Mouse (Mus musculus) erythroblast, adult 5-6 weeks (primary cell): ENCODE data around the gene Ydjc. TPM values are rescaled to one million over a fixed set of nuclear protein-coding genes. Genes with fewer than 3 reads are reported as not detected.

Experiments used
- ATAC-seq: replicated peaks from 2 replicates; pipeline ENCODE4 v1.8.0; 2016; ENCODE audit warnings: moderate number of reproducible peaks, mild to moderate bottlenecking, moderate TSS enrichment, inconsistent platforms; ENCODE audit not compliant: poor library complexity, low FRiP score, severe bottlenecking
- total RNA-seq, 2 experiments: library from RNA; stranded (forward) in 1 of 2; stranded (reverse) in 1 of 2; fragments of 150-400 nt in 1 of 2; fragments of 200-764, 138-1000 nt in 1 of 2; gene quantifications; 2 replicates each; pipeline versions ENCODE4 v1.2.3 to v1.2.4; 2015 to 2017; ENCODE audit warnings: low replicate concordance in 2 of 2

The Ydjc gene
- total RNA-seq, 2 experiments from 2014 or later = 0.58 to 2.6 TPM

GRCm38 (mm10) chr16:17208389-17209361 is 64.3 kb downstream of the Ydjc start, which contains the start of gene Rimbp3:
TSS of gene Rimbp3 (plus strand) at chr16:17208603.
- peak; percentile 67 for ATAC-seq

- ATAC-seq = no peak
Measured at GRCm38 (mm10) chr16:17209404-17209960, 65.1 kb downstream of the Ydjc start.

Other genes with a start within 250 kb of the Ydjc start
- gene Ppm1f, start 248.2 kb upstream of the Ydjc start, total RNA-seq (2015; ENCODE audit: low replicate concordance) = 1.7 and 3.5 TPM in 2 replicates
- 1.4 and 2.7 TPM in 2 replicates for gene Ppm1f, start 248.2 kb upstream of the Ydjc start, total RNA-seq (2017; ENCODE audit: low replicate concordance)
- gene Mapk1, start 161.2 kb upstream of the Ydjc start, total RNA-seq (2015; ENCODE audit: low replicate concordance) = 45.2 and 47.6 TPM in 2 replicates
- gene Mapk1, start 161.2 kb upstream of the Ydjc start, total RNA-seq (2017; ENCODE audit: low replicate concordance) = 52.4 and 53.0 TPM in 2 replicates
- gene Ypel1, start 74.9 kb upstream of the Ydjc start, total RNA-seq (2015; ENCODE audit: low replicate concordance) = not detected in 2 replicates
- gene Ypel1, start 74.9 kb upstream of the Ydjc start, total RNA-seq (2017; ENCODE audit: low replicate concordance) = not detected in 2 replicates
- 35.1 and 36.7 TPM in 2 replicates for gene Ppil2, start 33.4 kb upstream of the Ydjc start, total RNA-seq (2015; ENCODE audit: low replicate concordance)
- 57.7 and 79.4 TPM in 2 replicates for gene Ppil2, start 33.4 kb upstream of the Ydjc start, total RNA-seq (2017; ENCODE audit: low replicate concordance)
- 2.9 and 4.0 TPM in 2 replicates for gene 2610318N02Rik, start 19.5 kb upstream of the Ydjc start, total RNA-seq (2015; ENCODE audit: low replicate concordance)
- 1.7 and 2.0 TPM in 2 replicates for gene 2610318N02Rik, start 19.5 kb upstream of the Ydjc start, total RNA-seq (2017; ENCODE audit: low replicate concordance)
- gene Sdf2l1, start 12.2 kb upstream of the Ydjc start, total RNA-seq (2015; ENCODE audit: low replicate concordance) = 20.9 and 51.7 TPM in 2 replicates
- 15.8 and 25.6 TPM in 2 replicates for gene Sdf2l1, start 12.2 kb upstream of the Ydjc start, total RNA-seq (2017; ENCODE audit: low replicate concordance)
- gene Ccdc116, start 2.6 kb downstream of the Ydjc start, total RNA-seq (2015; ENCODE audit: low replicate concordance) = 0.38 TPM in 1 of 2 replicates, not detected in the other
- not detected in 2 replicates for gene Ccdc116, start 2.6 kb downstream of the Ydjc start, total RNA-seq (2017; ENCODE audit: low replicate concordance)
- 77.2 and 91.3 TPM in 2 replicates for gene Ube2l3, start 58.0 kb downstream of the Ydjc start, total RNA-seq (2015; ENCODE audit: low replicate concordance)
- gene Ube2l3, start 58.0 kb downstream of the Ydjc start, total RNA-seq (2017; ENCODE audit: low replicate concordance) = 16.7 and 33.8 TPM in 2 replicates
- 1.3 TPM in 1 of 2 replicates, not detected in the other for gene Rimbp3, start 64.0 kb downstream of the Ydjc start, total RNA-seq (2015; ENCODE audit: low replicate concordance)
- gene Rimbp3, start 64.0 kb downstream of the Ydjc start, total RNA-seq (2017; ENCODE audit: low replicate concordance) = 0.28 TPM in 1 of 2 replicates, not detected in the other
- 0.96 TPM in 1 of 2 replicates, not detected in the other for gene Hic2, start 89.0 kb downstream of the Ydjc start, total RNA-seq (2015; ENCODE audit: low replicate concordance)
- 0.14 and 0.60 TPM in 2 replicates for gene Hic2, start 89.0 kb downstream of the Ydjc start, total RNA-seq (2017; ENCODE audit: low replicate concordance)
- gene Tmem191c, start 131.5 kb downstream of the Ydjc start, total RNA-seq (2015; ENCODE audit: low replicate concordance) = 6.7 TPM in 1 of 2 replicates, not detected in the other
- 2.1 TPM in 1 of 2 replicates, not detected in the other for gene Tmem191c, start 131.5 kb downstream of the Ydjc start, total RNA-seq (2017; ENCODE audit: low replicate concordance)
- gene Serpind1, start 186.8 kb downstream of the Ydjc start, total RNA-seq (2015; ENCODE audit: low replicate concordance) = not detected in 2 replicates
- gene Serpind1, start 186.8 kb downstream of the Ydjc start, total RNA-seq (2017; ENCODE audit: low replicate concordance) = not detected in 2 replicates